Mouse (Mus musculus) intestine, embryonic 14.5 days (tissue): ENCODE measurements around the gene Rhbdl1. TPM values are rescaled to one million over a fixed set of nuclear protein-coding genes. Genes with fewer than 3 reads are reported as not detected.

Source experiments
- ATAC-seq: fragments of 200-750 bp; cut with Nextera tagmentation; replicated peaks from 2 replicates; pipeline ENCODE4 v1.8.0; 2017; ENCODE audit warnings: low read depth, moderate number of reproducible peaks, moderate TSS enrichment, moderate library complexity; ENCODE audit not compliant: low FRiP score, low TSS enrichment
- DNase-seq: peaks from one replicate; pipeline ENCODE4 v3.0.0-alpha.2; 2018; ENCODE audit warnings: low spot score
- H3K27ac ChIP-seq: fragments of 300-500 bp; sonication (generic); 2 replicates; pipeline ENCODE4 v1.5.1; 2014; ENCODE audit warnings: low read depth, mild to moderate bottlenecking, control low read depth
- H3K27me3 ChIP-seq: fragments of 300-500 bp; sonication (generic); replicated peaks from 2 replicates; pipeline ENCODE4 v1.6.1; 2014; ENCODE audit warnings: low read length, control low read depth; ENCODE audit not compliant: control insufficient read depth, insufficient read depth
- H3K36me3 ChIP-seq: fragments of 300-500 bp; sonication (generic); 2 replicates; pipeline ENCODE4 v1.6.1; 2014; ENCODE audit warnings: low read length, control low read depth; ENCODE audit not compliant: control insufficient read depth, insufficient read depth
- H3K4me1 ChIP-seq: fragments of 300-500 bp; sonication (generic); replicated peaks from 2 replicates; pipeline ENCODE4 v1.6.1; 2014; ENCODE audit warnings: low read length, control low read depth, mixed read lengths; ENCODE audit not compliant: control insufficient read depth, insufficient read depth
- H3K4me2 ChIP-seq: fragments of 300-500 bp; sonication (generic); 2 replicates; pipeline ENCODE4 v1.6.1; 2014; ENCODE audit warnings: low read length
- H3K4me3 ChIP-seq: fragments of 300-500 bp; sonication (generic); 2 replicates; pipeline ENCODE4 v1.5.1; 2014; ENCODE audit warnings: low read depth, low read length, control low read depth, mixed read lengths
- H3K9ac ChIP-seq: fragments of 300-500 bp; sonication (generic); 2 replicates; pipeline ENCODE4 v1.6.1; 2014; ENCODE audit warnings: mild to moderate bottlenecking, low read length
- H3K9me3 ChIP-seq: fragments of 300-500 bp; sonication (generic); 2 replicates; pipeline ENCODE4 v1.6.1; 2016; ENCODE audit warnings: low read length, control low read depth; ENCODE audit not compliant: control insufficient read depth
- WGBS: fragments of 180-500 bp; shearing (Covaris S2); extraction: QIAGEN DNeasy Blood & Tissue Kit; methylation state at CpG from one replicate; pipeline ENCODE4 v1.1.7; 2014; 5-methylcytosine and 5-hydroxymethylcytosine counted together
- polyA plus RNA-seq: library from polyadenylated mRNA; unstranded; fragments of >200 nt; fragmentation: Nextera tagmentation; extraction: Ambion mirVana; gene quantifications from 2 replicates; pipeline ENCODE4 v1.2.1, GENCODE M21; 2014

Gene Rhbdl1
- polyA plus RNA-seq, 1 experiment from 2014 or later, result 1.3 TPM

GRCm38 (mm10) chr17:25880196-25880910 lies 43.3 kb upstream of the Rhbdl1 start, which contains the start of gene Wfikkn1:
Wfikkn1 (minus strand) TSS chr17:25880858.
- WGBS, result 39% methylated on average over 5 of the region's 5 CpGs
- no peak for ATAC-seq
- no peak within 1 kb of the TSS for H3K4me2 ChIP-seq
- H3K27ac ChIP-seq, result no peak within 1 kb of the TSS
- no peak within 1 kb of the TSS for H3K9ac ChIP-seq
- H3K9me3 ChIP-seq, result no peaks in the 10 kb centered on the region
- H3K4me1 ChIP-seq, result peaks cover 14% of the 10 kb centered on the region
- no peak for DNase-seq
- peaks cover 56% of the 10 kb centered on the region for H3K36me3 ChIP-seq
- H3K4me3 ChIP-seq, result no peak within 1 kb of the TSS
- no peaks in the 10 kb centered on the region for H3K27me3 ChIP-seq

- no peak overlapping the region for H3K9ac ChIP-seq
- WGBS, result 79% methylated on average over 8 of the region's 8 CpGs
These were observed 42.7 kb upstream of the Rhbdl1 start for GRCm38 (mm10) chr17:25879750-25880149.

GRCm38 (mm10) chr17:25879261-25879660 lies 42.2 kb upstream of the Rhbdl1 start:
- H3K4me1 ChIP-seq, result peaks cover 14% of the 10 kb centered on the region
- no peak overlapping the region for H3K27ac ChIP-seq
- peaks cover 46% of the 10 kb centered on the region for H3K36me3 ChIP-seq
- H3K4me3 ChIP-seq, result no peak overlapping the region
- ATAC-seq, result no peak
- WGBS, result 56% methylated on average over 4 of the region's 4 CpGs
- H3K9me3 ChIP-seq, result no peaks in the 10 kb centered on the region
- H3K9ac ChIP-seq, result no peak overlapping the region
- no peak for DNase-seq
- H3K27me3 ChIP-seq, result no peaks in the 10 kb centered on the region
- H3K4me2 ChIP-seq, result no peak overlapping the region

More at GRCm38 (mm10) chr17:25879750-25880149, 42.7 kb upstream of the Rhbdl1 start:
- ATAC-seq (no peak), DNase-seq (no peak)
- Histone ChIP-seq H3K27me3 (no peaks in the 10 kb centered on the region), H3K4me1 (peaks cover 14% of the 10 kb centered on the region), H3K27ac (no peak overlapping the region), H3K4me3 (no peak overlapping the region), H3K4me2 (no peak overlapping the region), H3K9me3 (no peaks in the 10 kb centered on the region), H3K36me3 (peaks cover 51% of the 10 kb centered on the region)

- Histone ChIP-seq H3K4me3 (no peak overlapping the region), H3K4me1 (peaks cover 18% of the 10 kb centered on the region), H3K27me3 (no peaks in the 10 kb centered on the region), H3K27ac (no peak overlapping the region), H3K4me2 (no peak overlapping the region), H3K36me3 (peaks cover 40% of the 10 kb centered on the region), H3K9ac (no peak overlapping the region), H3K9me3 (no peaks in the 10 kb centered on the region)
- ATAC-seq (no peak), DNase-seq (no peak)
- 94% methylated on average over 19 of the region's 19 CpGs for WGBS
These were observed 41.6 kb upstream of the Rhbdl1 start for GRCm38 (mm10) chr17:25878611-25879180.

GRCm38 (mm10) chr17:25877741-25878610 lies 40.9 kb upstream of the Rhbdl1 start:
- Histone ChIP-seq H3K36me3 (peaks cover 33% of the 10 kb centered on the region), H3K27ac (no peak overlapping the region), H3K4me1 (peaks cover 18% of the 10 kb centered on the region), H3K27me3 (no peaks in the 10 kb centered on the region), H3K9ac (no peak overlapping the region), H3K4me2 (no peak overlapping the region), H3K9me3 (no peaks in the 10 kb centered on the region), H3K4me3 (no peak overlapping the region)
- no peak for DNase-seq
- 94% methylated on average over 32 of the region's 32 CpGs for WGBS
- no peak for ATAC-seq

GRCm38 (mm10) chr17:25877025-25877424 lies 39.9 kb upstream of the Rhbdl1 start:
- no peak for DNase-seq
- Histone ChIP-seq H3K4me2 (no peak overlapping the region), H3K9ac (no peak overlapping the region), H3K27me3 (no peaks in the 10 kb centered on the region), H3K36me3 (peaks cover 24% of the 10 kb centered on the region), H3K4me3 (no peak overlapping the region), H3K9me3 (no peaks in the 10 kb centered on the region), H3K27ac (no peak overlapping the region), H3K4me1 (peaks cover 18% of the 10 kb centered on the region)
- WGBS, result 91% methylated on average over 3 of the region's 3 CpGs
- ATAC-seq, result no peak

- no peak overlapping the region for H3K27ac ChIP-seq
- 61% methylated on average over 10 of the region's 10 CpGs for WGBS
These were observed 39.3 kb upstream of the Rhbdl1 start for GRCm38 (mm10) chr17:25876347-25876915.

More at GRCm38 (mm10) chr17:25876347-25876915, 39.3 kb upstream of the Rhbdl1 start:
- peak overlapping the region; percentile 90 for H3K4me3 ChIP-seq
- H3K36me3 ChIP-seq, result peaks cover 19% of the 10 kb centered on the region
- ATAC-seq, result no peak
- peaks cover 18% of the 10 kb centered on the region for H3K4me1 ChIP-seq
- H3K9me3 ChIP-seq, result no peaks in the 10 kb centered on the region
- no peak for DNase-seq
- H3K9ac ChIP-seq, result peak overlapping the region; percentile 59
- H3K27me3 ChIP-seq, result no peaks in the 10 kb centered on the region
- H3K4me2 ChIP-seq, result peak overlapping the region; percentile 88
